9 mouse cellular contexts compared by ENCODE assay signal in the genomic region with DNA sequence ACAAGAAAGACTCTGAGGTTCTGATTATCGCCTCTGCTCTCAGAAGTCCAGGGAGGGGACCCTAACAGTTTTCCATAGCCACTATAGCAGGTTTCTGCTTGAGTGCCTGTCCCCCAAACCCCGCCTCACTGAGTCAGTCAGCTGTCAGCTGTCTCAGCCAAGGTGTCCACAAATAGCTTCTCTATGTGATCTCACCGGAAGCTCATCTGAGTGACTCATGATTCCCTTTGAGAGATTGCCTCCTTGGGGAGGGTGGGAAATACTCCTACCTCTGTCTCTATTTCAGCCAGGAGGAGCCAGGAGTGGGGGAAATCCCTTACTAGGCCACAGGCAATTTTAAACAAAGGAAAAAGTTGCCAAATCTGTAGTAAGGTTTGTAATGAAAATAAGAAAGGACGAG.
A peak's percentile ranks its signal among the peaks of the same experiment; 100 is the strongest.
DNase-seq lines count a peak whose midpoint lies in the region; ATAC-seq lines count a peak whose summit lies in the region.
"Had no signal": no experiment of that assay in that cellular context is flagged by ENCODE, and none has a peak within 500 bp of the region (broad histone marks: within the 10 kb centered on the region; RNA-seq: fewer than 3 reads in every experiment).

No protein-coding gene starts in this region.

- H3K4me2 ChIP-seq in heart, embryonic 12.5 days, result no peak overlapping the region; the same call in 1 of the 2 replicates
- no peak overlapping the region for H3K4me2 ChIP-seq in hindbrain, embryonic 16.5 days (ENCODE audit: low read length)
- H3K4me2 ChIP-seq: hindbrain, embryonic 15.5 days had no signal

- H3K4me3 ChIP-seq in heart, embryonic 12.5 days, result no peak overlapping the region
- H3K4me3 ChIP-seq in hindbrain, embryonic 16.5 days (ENCODE audit: low read length), result no peak overlapping the region
- H3K4me3 ChIP-seq: hindbrain, embryonic 15.5 days had no signal

- peak overlapping the region; percentile 84 for H3K27ac ChIP-seq in heart, embryonic 12.5 days (ENCODE audit: poor library complexity, severe bottlenecking)
- H3K27ac ChIP-seq in hindbrain, embryonic 16.5 days (ENCODE audit: low read depth, low read length), result no peak overlapping the region
- H3K27ac ChIP-seq: hindbrain, embryonic 15.5 days had no signal

- H3K27me3 ChIP-seq in heart, embryonic 12.5 days (replicated peaks), result no peaks in the 10 kb centered on the region
- no peaks in the 10 kb centered on the region for H3K27me3 ChIP-seq in hindbrain, embryonic 16.5 days (replicated peaks; ENCODE audit: control insufficient read depth, insufficient read depth, low read length)
- H3K27me3 ChIP-seq: hindbrain, embryonic 15.5 days had no signal

- H3K9ac ChIP-seq in heart, embryonic 12.5 days, result no peak overlapping the region
- no peak overlapping the region for H3K9ac ChIP-seq in hindbrain, embryonic 16.5 days (ENCODE audit: low read depth, low read length)
- H3K9ac ChIP-seq: hindbrain, embryonic 15.5 days had no signal

- no peak for DNase-seq in frontal cortex, postnatal 14 days (ENCODE audit: low spot score in 2 of 2)
- DNase-seq in A20 (ENCODE audit: low read depth, low spot score), result peak; percentile 69
- peak; percentile 61 for DNase-seq in c-Kit-positive CD71-negative TER-119-negative erythroid progenitor cells, embryonic 14.5 days (ENCODE audit: low read depth)
- no peak for DNase-seq in layer of hippocampus, postnatal 36 days

- 29% methylated on average over 4 of the region's 4 CpGs for WGBS in heart, embryonic 12.5 days
- 74% methylated on average over 4 of the region's 4 CpGs for WGBS in hindbrain, embryonic 16.5 days

- no peaks in the 10 kb centered on the region for H3K9me3 ChIP-seq in heart, embryonic 12.5 days (replicated peaks)
- H3K9me3 ChIP-seq in hindbrain, embryonic 16.5 days (ENCODE audit: control insufficient read depth, low read length), result no peaks in the 10 kb centered on the region
- H3K9me3 ChIP-seq: hindbrain, embryonic 15.5 days had no signal

- H3K36me3 ChIP-seq in heart, embryonic 12.5 days, result no peaks in the 10 kb centered on the region
- no peaks in the 10 kb centered on the region for H3K36me3 ChIP-seq in hindbrain, embryonic 16.5 days (ENCODE audit: control insufficient read depth, insufficient read depth, low read length)
- H3K36me3 ChIP-seq: hindbrain, embryonic 15.5 days had no signal

- H3K4me1 ChIP-seq in heart, embryonic 12.5 days (replicated peaks), result peaks cover 80% of the 10 kb centered on the region
- peaks cover 7% of the 10 kb centered on the region for H3K4me1 ChIP-seq in hindbrain, embryonic 16.5 days (ENCODE audit: control insufficient read depth, insufficient read depth, low read depth, low read length)

- ATAC-seq in frontal cortex, adult (ENCODE audit: low TSS enrichment), result peak; percentile 98
- peak; percentile 59 for ATAC-seq in heart, embryonic 12.5 days (ENCODE audit: insufficient number of reproducible peaks, low FRiP score)
- ATAC-seq in megakaryocyte progenitor cell, adult 5-6 weeks (replicated peaks; ENCODE audit: poor library complexity), result 0 out of 2 replicates have a peak, but pooled peaks have one; percentile 25
- ATAC-seq in hindbrain, embryonic 16.5 days, result no peak

Comparison
In these comparisons a context has a peak if more than half of its experiments do, and no peak if none do; other contexts are left out.
1. DNase-seq: peak in A20 (single experiment) and c-Kit-positive CD71-negative TER-119-negative erythroid progenitor cells, embryonic 14.5 days (single experiment); none in frontal cortex, postnatal 14 days (0 of 2) and layer of hippocampus, postnatal 36 days (0 of 2).